Mouse (Mus musculus) liver, embryonic 14 days (tissue): Measurements from ENCODE around the gene Umps. TPM values are rescaled to one million over a fixed set of nuclear protein-coding genes. Genes with fewer than 3 reads are reported as not detected.

Source experiments
- polyA plus RNA-seq: library from polyadenylated mRNA; depleted of rRNA; stranded (reverse); fragments of >200 nt; gene quantifications from 2 replicates; pipeline ENCODE4 v1.2.3, GENCODE M21; 2012; rRNA removed

Umps gene
- 23.1 and 26.0 TPM in 2 replicates for polyA plus RNA-seq

GRCm38 (mm10) chr16:33966538-33967282 lies at the start of gene Umps:
Umps (minus strand) TSS chr16:33967038.

Other genes with a start within 250 kb of the Umps start
- 1.6 and 1.8 TPM in 2 replicates for gene Muc13, start 173.0 kb downstream of the Umps start, polyA plus RNA-seq
- gene Itgb5, start 137.4 kb downstream of the Umps start, polyA plus RNA-seq = 12.9 and 14.1 TPM in 2 replicates